Mouse (Mus musculus) adrenal gland, adult 2 months (tissue): Measurements from ENCODE around the gene Cyp2j9. TPM values are rescaled to one million over a fixed set of nuclear protein-coding genes. Genes with fewer than 3 reads are reported as not detected.
"Not testable (repeated sequence)": the region's sequence is repeated elsewhere in the genome, so short reads cannot be mapped to it uniquely, and the experiment has no call there.

Experiments used
- DNase-seq: peaks from one replicate; pipeline ENCODE4 v3.0.0; 2021
- long read RNA-seq: library from polyadenylated mRNA; stranded (forward); transcript quantifications from one replicate; pipeline ENCODE4 v2.0.0, GENCODE M21; 2021
- polyA plus RNA-seq: library from polyadenylated mRNA; depleted of rRNA; stranded (reverse); fragments of >200 nt; gene quantifications from 2 replicates; pipeline ENCODE4 v1.2.3, GENCODE M21; 2012; rRNA removed
- total RNA-seq, 2 experiments: library from RNA; stranded (reverse); gene quantifications; 2 replicates each; pipeline ENCODE4 v1.2.3; 2021

The Cyp2j9 gene
- 1 to 10 TPM; 1.0 to 1.7 TPM for total RNA-seq
- polyA plus RNA-seq, result 1.2 and 1.5 TPM in 2 replicates
- long read RNA-seq, partial matches to known transcripts, result 0 of 1 reads
- long read RNA-seq, other reads (novel, unspliced or antisense), result 0 of 1 reads

DNA sequence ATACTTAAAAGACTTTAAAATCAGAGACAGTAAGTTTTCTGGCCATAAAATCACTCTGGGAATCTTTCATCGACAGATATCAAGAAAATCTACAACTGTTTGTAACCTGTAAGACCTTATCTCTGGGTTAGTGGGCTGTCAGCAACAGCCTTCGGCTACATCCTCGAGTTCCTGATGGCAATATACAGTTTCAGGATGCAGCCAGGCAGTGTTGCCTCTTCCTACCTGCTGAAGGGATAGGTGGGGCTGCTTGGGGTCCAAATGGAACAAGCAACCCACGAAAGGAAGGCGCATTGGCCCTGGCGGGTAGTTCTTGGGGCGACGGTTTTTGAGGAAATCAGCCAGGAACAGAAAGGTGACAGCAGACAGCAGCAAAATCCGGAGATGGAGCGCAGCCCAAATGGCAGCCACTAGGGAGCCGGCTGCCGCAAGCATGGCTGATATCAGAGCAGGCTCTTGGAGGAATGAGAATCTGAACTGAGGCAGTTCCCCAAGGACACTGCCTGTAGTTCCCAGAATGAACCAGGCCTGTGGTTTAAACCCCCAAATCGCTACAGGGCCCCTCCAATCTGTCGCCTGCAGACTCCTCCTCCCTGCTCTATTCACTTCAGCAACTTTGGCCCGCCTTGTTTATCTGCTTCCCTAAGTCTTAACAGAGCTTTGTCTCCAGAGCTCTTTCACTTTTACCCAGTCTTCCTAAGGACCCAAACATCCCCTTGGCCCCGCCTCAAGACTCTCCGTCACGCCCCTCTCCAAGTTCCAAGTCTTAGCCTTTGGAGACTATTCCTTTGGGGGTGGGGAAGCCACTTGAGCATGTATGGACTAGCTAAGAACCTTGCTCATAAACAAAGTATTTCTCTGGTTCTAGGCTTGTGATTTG, at the start of gene Cyp2j9:
Cyp2j9 (minus strand) TSS at position 668 of the 880 bp plus-strand sequence.
- DNase-seq, result peak; percentile 41

DNA sequence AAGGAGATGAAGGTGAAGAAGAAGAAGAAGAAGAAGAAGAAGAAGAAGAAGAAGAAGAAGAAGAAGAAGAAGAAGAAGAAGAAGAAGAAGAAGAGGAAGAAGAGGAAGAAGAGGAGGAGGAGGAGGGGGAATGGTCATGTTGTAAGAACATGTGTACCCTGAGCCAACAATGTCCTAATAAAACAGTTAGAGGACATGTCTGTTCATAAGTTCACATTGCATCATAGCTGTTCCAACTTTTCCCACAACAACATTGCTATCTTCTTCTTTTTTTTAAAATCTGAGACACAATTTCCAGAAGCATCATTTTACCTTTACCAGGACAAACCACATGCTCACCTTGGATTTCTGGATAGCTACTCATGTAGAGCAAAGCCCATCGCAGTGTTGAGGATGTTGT, 44.1 kb upstream of the Cyp2j9 start:
- no peak for DNase-seq

DNA sequence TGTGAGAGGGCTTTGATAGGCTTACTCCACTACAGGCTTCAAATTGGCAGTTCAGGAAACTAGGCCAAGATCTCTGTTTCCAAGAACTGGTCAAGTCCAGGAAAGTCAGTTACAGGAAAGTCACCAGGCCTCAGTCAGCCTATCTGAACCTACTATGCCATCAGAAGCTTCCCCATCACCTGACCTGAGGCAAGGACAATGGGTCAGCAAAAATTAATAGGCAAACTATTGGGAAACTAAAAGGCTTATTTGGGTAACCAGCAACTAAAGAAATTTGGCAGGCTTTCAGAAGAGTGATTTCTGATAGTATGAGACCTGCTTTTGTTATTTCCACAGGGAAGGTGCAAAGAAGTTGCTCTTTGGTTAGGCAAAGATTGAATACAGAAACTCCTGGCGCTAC, 31.1 kb upstream of the Cyp2j9 start:
- peak; percentile 1 for DNase-seq

DNA sequence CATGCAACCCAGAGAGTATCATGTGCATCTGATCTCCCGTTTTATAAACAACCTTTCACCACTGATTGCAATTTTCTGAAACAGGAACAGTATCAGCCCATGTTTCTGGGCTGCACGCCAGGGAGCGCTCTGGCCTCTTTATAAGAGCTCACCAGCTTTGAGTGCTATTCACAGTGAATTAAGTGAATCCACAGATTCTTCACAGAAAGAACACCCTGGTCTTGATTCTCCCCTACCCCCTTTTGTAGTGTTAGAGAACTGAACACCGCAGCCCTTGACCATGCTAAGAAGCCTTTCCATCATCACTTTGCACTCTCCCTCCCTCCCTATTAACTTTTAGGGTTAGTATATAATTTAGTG, 393 bp upstream of the Cyp2j9 start:
- DNase-seq, result peak; percentile 36

DNA sequence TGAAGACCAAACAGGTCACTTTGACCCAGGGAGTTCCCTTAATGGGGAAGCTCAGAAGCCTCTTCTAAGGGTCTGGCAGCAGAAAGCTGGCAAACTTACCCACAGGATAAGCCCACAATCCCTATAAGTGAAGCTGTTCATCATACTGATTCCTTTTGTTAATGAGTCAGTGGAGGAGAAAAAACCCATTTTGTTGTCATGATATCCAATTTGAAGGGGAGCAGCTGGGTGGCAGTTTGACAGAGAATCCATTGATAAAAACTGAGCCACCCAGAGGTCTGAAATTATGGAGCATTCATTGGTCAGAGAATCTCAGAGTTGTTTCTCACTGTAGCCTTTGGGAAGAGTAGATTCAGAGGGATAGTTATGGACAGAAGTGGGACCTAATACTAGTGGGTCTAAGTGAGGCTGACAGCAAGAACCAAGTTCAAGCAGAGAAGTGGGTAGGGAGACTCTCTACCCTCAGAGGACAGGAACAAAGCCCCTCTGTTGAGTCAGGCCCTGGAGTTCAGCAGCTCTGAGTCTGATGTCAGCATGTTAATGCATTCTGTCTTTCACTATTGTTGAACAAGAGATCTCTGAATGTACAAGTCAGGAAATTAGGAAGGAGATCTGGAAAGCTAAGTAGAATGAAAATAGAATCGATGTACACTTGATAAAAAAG, 9.8 kb downstream of the Cyp2j9 start:
- no peak for DNase-seq

DNA sequence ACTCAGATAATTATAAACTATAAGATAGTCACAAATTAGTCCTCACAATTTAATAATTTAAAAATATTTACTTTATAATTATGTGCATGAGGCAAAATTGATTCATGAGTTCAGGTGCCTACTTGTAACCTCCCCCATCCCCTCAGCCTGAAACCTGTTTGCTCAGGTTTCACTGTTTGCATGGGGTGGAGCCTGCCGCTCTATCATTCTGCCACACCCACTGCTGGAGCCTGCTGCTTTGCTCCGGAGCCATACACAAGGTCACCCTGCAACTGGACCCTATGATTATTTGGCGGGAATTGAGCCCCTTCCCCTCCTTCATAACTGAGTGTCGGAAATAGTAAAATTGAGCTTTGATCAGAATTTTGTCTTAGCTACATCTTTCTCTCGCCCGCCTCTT, 11.0 kb downstream of the Cyp2j9 start:
- DNase-seq, result not testable (repeated sequence)

DNA sequence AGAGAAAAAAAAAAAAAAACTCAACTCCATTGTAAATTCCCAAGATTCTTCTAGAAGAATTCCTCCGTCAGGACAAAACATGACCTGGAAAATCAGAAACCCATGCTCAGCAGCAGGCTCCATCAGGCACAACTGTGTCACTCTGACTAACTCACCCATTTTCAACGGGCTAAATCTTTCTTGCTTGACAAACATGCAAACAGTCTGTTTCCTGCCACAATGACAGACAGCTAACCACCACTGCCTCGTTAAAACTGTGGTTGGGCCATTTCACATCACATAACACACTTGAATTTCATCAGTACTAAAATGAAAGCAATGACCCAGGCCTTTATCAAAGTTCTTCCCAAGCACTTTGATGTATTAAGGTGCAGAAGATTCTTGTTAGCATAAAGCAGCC, 21.9 kb downstream of the Cyp2j9 start:
- no peak for DNase-seq

DNA sequence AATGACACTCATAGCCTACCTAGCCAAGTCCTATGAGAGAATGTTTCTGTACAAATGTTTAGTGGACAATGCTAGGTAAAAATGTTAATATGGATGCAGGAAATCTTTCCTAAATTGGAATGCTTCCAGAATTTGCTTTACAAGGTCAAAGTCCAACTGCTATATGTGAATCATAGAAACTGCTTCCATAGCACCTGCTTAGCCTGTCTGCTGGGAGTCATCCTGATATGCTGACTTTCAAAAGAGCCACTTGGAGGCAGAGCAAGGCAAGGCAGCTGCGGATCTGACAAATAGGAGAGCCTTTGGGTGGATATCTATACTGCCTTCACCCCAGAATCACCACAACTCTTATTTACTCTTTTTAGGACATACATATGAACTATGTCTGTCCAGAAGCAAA, 23.4 kb downstream of the Cyp2j9 start:
- no peak for DNase-seq

DNA sequence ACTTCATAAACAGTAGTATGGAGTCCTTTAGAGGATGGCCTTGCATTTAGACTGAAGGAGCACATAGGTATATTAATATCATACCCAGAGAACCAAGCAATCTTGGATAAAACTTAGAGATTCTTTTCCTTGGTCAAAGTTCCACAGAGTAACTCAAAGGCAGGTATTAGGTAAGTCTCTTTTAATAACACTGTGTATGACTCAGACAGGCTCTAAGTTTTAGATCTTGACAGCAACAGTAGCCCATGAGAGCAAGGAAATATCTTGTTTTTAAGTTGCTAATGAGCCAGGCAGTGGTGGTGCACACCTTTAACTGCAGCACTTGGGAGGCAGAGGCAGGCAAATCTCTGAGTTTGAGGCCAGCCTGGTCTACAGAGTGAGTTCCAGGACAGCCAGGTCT, 25.6 kb downstream of the Cyp2j9 start:
- no peak for DNase-seq

DNA sequence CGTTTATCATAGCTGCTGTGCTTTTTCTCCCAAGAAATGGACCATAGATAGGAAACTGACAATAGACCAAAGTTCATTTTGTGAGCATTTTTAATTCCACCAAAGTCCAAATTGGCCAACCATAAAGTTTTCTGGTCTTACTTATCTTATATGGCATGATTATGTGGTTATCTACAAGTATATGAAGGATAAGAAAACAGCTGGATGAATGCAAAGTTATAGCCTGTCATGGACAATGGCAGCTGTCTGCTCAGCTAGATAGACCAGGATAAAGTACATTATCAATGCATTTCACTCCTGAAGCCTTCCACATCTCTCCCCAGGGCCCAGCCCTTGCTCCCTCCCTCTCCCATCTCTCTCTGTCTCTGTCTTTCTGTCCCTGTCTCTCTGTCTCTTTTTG, 30.9 kb downstream of the Cyp2j9 start:
- no peak for DNase-seq

DNA sequence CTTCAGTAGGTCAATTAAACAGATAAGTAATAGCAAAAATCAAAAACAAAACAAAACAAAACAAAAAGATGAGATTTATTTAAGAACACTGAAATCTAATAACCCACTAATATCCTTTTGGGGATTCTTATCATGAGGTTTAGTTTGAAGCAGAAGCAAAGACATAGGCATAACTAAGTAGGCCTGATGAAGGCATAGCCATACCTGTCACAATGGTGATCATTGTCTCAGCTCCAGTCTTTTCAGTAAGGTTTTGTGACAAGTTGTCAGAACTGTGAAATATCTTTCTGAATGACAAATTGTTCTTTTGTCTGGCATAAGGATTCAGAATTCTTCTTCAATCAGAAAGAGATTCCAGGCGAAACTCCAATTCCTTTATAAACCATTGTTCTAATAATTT, 31.6 kb downstream of the Cyp2j9 start:
- no peak for DNase-seq

DNA sequence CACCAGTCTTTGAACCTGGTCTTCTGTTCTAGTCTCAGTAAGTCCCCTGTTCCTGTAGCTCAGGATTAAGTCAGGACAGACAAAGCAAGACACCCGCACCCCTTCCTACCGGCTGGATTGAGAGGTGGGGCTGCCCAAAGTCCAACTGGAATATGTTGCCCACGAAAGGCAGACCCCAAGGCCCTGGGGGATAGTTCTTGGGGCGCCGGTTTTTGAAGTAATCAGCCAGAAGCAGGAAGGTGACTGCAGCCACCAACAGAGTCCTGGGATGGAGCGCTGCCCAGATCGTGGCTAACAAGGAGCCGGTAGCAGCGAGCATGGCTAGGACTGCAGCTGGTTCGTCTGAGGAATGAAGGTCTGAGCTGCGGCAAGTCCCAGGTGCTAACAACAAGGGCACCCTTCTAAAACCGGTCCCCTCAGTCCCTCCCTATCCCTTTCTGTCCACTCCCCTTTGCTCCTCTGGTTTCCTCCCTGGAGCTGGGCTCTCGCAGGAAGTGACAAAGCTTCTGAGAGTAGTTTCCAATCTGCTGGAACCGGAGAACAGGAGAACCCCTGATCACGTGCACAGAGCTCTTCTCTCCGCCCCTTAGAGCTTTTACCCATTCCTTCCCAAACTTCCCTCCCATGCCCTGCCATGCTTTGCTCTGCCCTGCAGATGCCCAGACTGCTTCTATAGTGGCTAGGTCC, 38.1 kb downstream of the Cyp2j9 start, which contains the start of gene Cyp2j6:
Cyp2j6 (minus strand) TSS at position 529 of the 687 bp plus-strand sequence.
- peak; percentile 66 for DNase-seq

DNA sequence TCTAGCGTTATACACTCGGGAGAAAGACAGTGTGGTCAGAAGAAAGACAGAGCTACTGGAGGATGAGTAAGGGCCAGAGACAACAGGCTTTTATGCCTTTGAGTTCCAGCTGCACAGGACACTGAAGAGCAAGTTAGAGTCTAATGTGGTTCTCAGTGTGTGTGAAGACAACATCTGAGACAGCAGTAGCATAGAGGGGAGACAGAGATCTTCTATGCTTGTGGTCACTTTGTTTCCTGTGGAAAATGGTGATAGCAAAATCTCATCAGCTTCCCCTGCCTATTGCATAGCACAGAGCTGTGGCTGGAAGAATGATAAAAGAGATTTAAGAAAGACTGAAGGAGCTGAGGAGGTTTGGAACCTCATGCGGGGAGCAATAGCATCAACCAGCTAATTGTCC, 39.8 kb downstream of the Cyp2j9 start:
- no peak for DNase-seq

DNA sequence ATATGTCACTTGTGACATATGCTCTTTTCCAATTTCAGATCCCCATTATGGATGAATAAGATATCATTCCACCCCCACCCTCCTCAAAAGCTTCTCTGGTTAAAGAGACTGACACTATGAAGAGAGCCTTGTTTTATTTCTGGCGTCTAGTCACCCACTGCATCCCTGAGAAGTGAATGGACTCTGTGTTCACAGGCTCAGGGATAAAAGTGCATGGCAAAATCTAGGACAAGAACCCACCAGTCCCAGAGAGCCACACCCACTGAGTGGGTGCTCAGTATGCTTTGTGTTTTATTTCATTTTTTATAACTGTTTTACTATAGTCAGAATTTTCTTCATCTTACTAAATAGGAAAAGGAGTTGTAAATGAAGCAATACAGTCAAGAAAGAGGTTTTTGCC, 45.4 kb downstream of the Cyp2j9 start:
- DNase-seq, result no peak

DNA sequence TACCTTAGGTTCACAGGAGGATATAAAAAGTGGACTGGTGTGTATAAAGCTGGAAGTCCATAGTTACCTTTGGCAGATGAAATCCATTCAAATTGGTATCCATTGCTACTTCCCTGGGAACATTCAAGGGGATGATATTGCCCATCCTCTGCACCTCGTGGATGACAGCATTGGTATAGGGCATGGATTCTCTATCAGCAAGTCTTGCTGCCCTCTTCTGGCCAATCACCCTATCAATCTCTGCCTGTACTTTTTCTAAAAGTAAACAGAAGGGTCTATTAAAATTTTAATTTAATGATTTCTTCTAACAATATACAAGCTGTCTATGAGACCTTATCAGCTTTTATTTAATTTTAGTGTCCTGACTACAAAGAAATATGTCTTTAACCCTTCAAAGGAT, 65.6 kb downstream of the Cyp2j9 start:
- DNase-seq, result peak; percentile 3

DNA sequence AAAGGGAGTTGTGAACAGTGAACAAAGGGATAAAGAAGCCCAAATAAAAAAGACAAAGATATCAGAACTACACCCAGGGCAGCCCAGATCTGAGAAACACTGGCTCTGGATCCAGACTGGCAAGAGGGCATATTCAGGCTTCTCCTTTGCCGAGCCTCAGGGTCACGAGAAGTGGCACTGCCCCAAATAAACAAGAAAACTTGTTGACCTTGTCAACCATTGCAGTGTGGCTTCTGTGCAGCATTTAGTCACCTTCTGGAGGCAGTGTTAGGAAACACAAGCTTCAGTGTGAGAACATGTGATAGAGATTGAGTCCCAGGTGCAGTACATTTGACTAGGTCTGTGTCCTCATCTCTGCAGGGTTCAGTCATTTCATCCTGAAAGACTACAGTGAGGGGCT, 69.1 kb downstream of the Cyp2j9 start:
- DNase-seq, result peak; percentile 29

Other genes starting within 250 kb of the Cyp2j9 start
- gene Cyp2j11, start 242.9 kb downstream of the Cyp2j9 start, total RNA-seq, result not detected
- not detected in 2 replicates for gene Cyp2j11, start 242.9 kb downstream of the Cyp2j9 start, polyA plus RNA-seq
- not detected for gene Cyp2j8, start 84.2 kb downstream of the Cyp2j9 start, total RNA-seq
- gene Cyp2j8, start 84.2 kb downstream of the Cyp2j9 start, polyA plus RNA-seq, result not detected in 2 replicates
- 1 to 10 TPM; 6.0 to 6.1 TPM for gene Cyp2j6, start 37.9 kb downstream of the Cyp2j9 start, total RNA-seq
- 4.2 and 4.6 TPM in 2 replicates for gene Cyp2j6, start 37.9 kb downstream of the Cyp2j9 start, polyA plus RNA-seq
- 1 to 10 TPM in 1 of 2 experiments, not detected in 1; 1.2 TPM for gene Cyp2j5, start 72.6 kb upstream of the Cyp2j9 start, total RNA-seq
- not detected in 2 replicates for gene Cyp2j5, start 72.6 kb upstream of the Cyp2j9 start, polyA plus RNA-seq
- not detected for gene Gm12695, start 193.6 kb upstream of the Cyp2j9 start, total RNA-seq
- gene Gm12695, start 193.6 kb upstream of the Cyp2j9 start, polyA plus RNA-seq, result not detected in 2 replicates